Mouse (Mus musculus) adrenal gland, adult 8-10 months (tissue): ENCODE data around the gene Clic3. TPM values are rescaled to one million over a fixed set of nuclear protein-coding genes. Genes with fewer than 3 reads are reported as not detected.
"Not testable (repeated sequence)": the region's sequence is repeated elsewhere in the genome, so short reads cannot be mapped to it uniquely, and the experiment has no call there.

Experiments
- DNase-seq: peaks from one replicate; pipeline ENCODE4 v3.0.0; 2022
- total RNA-seq, 4 experiments: library from RNA; stranded (reverse); gene quantifications; 2 replicates each; pipeline ENCODE4 v1.2.4; 2022

Clic3 gene
- not detected for total RNA-seq

GRCm38 (mm10) chr2:25456205-25456953 lies at the start of gene Clic3:
Gene Clic3 (plus strand): TSS chr2:25456838.
- DNase-seq: no peak

GRCm38 (mm10) chr2:25408908-25409307 lies 47.7 kb upstream of the Clic3 start:
- no peak for DNase-seq

GRCm38 (mm10) chr2:25413436-25413835 lies 43.2 kb upstream of the Clic3 start:
- not testable (repeated sequence) for DNase-seq

DNA sequence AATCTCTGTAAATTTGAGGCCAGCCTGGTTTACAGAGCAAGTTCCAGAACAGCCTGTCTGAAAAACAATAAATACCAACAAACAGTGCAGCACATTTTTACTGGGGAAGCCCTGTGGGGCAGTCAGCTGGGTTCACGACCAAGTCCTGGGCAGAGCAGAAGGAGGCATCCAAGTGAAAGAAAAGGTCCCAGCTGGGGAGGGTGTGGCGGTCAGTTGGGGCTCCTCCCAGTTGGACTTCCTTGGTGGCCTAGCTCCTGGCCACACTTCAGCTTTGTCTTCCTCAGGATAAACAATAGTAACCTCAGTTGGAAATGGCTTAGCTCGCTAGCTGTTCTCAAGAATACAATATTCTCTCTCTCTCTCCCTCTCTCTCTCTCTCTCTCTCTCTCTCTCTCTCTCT lies 39.2 kb upstream of the Clic3 start:
- DNase-seq: no peak

- no peak for DNase-seq
Measured at GRCm38 (mm10) chr2:25421896-25422295, 34.7 kb upstream of the Clic3 start.

- no peak for DNase-seq
Measured at GRCm38 (mm10) chr2:25422587-25423410, 33.8 kb upstream of the Clic3 start, which contains the start of gene Fut7. Gene Fut7 (plus strand): TSS chr2:25423267.

DNA sequence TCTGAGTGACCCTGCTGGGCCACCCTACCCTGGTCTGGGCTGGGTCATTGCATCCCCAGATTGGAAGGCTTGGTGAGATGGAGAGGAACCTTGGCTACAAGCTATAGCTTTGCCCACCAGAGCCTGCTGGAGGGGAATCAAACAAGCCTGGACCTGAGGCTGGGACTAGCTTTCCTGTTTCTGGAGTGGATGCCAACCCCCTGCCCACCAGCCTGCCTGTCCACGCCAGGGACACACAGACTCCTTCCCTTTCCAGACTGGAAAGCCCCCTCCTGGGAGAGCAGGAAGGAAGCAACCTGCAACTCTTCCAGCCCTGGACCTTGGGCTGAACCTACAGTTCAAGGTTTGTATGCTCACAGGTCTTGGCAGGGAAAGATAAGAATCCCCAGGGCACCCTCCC lies 33.0 kb upstream of the Clic3 start:
- no peak for DNase-seq

DNA sequence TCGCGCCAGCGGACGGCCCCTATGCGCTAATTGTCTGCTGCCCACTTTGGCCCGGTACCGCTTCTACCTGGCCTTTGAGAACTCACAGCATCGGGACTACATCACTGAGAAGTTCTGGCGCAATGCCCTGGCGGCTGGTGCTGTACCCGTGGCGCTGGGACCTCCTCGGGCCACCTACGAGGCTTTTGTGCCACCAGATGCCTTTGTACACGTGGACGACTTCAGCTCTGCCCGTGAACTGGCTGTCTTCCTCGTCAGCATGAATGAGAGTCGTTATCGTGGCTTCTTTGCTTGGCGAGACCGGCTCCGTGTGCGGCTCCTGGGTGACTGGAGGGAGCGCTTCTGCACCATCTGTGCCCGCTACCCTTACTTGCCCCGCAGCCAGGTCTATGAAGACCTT lies 31.2 kb upstream of the Clic3 start:
- DNase-seq: no peak

- DNase-seq: no peak
Measured at GRCm38 (mm10) chr2:25426721-25427191, 29.9 kb upstream of the Clic3 start.

GRCm38 (mm10) chr2:25427256-25427655 lies 29.4 kb upstream of the Clic3 start:
- no peak for DNase-seq

DNA sequence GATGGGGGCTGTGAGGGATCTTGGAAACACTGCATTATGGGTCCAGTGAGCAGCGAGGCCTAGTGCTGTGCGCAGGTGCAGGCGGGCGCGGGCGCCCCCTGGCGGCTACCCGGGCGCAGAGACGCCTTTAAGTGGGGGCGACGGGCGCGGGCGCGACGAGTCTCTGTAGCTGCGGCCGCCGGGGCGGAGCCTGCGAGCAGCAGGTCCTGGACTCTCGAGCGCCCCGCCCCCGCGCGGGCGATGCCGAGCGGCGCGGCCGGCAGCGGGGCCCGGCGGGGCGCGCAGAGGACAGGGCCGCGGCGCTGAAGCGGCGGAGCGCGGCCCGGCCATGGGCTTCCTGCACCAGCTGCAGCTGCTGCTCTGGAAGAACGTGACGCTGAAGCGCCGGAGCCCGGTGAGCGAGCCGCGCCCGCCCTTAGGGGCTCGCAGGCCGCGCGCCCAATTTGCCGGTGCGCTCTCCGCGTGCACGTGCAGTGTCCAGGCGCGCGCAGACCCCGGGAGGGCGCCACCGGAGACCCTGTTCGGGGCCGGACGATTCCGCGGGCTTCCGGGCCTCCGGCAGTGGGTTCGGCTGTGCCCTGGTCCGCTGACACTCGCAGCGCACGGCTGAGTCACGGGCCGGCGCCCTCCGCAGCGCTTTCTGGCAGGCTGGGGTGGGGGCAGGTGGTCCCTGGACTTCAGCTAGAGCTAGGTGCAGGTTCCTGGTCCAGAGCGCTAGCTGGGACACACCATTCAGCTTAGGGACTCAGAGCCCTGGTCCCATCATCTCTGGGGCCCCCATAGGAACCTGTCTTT lies 28.0 kb upstream of the Clic3 start, which contains the start of gene Abca2:
Abca2 (plus strand) TSS at position 262 of the 795 bp plus-strand sequence.
- peak; percentile 91 for DNase-seq

DNA sequence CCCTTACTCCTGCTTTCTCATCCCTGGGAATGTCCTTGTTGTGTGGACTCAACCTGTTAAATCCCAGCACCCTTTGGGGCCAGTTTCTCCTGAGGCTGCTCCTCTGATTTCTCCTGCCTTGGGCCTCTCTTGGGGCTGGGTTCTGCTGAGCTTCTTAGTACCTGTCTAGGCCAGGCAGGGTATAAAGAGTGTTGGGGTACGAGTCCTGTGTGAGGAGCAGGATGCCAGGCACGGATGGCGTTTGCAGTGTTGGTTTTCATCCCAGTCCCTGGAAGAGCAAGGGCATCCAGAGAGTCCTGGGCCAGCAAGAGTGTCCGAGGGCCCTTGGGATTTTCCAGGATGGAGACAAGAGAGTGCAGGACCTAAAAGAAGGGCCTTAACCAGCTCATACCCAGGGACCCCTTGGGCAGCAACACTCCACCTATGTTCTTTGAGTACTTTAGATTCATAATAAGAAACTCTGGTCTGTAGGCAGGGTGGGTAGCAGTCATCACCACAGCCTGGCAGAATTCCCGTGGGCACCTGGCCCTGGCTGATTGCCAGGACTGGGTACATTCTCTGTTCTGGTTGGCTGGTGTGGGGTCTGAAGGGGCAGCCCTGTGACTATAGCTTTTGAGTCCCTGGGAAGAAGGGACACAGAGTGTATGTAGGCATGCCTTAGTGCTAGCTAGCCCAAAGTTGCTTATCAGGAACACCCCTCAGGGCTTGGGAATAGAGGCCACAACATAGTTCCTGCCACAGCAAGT lies 27.0 kb upstream of the Clic3 start:
- DNase-seq: no peak

- DNase-seq: no peak
Measured at GRCm38 (mm10) chr2:25430395-25431233, 26.0 kb upstream of the Clic3 start.

GRCm38 (mm10) chr2:25431308-25431855 lies 25.3 kb upstream of the Clic3 start:
- DNase-seq: no peak

DNA sequence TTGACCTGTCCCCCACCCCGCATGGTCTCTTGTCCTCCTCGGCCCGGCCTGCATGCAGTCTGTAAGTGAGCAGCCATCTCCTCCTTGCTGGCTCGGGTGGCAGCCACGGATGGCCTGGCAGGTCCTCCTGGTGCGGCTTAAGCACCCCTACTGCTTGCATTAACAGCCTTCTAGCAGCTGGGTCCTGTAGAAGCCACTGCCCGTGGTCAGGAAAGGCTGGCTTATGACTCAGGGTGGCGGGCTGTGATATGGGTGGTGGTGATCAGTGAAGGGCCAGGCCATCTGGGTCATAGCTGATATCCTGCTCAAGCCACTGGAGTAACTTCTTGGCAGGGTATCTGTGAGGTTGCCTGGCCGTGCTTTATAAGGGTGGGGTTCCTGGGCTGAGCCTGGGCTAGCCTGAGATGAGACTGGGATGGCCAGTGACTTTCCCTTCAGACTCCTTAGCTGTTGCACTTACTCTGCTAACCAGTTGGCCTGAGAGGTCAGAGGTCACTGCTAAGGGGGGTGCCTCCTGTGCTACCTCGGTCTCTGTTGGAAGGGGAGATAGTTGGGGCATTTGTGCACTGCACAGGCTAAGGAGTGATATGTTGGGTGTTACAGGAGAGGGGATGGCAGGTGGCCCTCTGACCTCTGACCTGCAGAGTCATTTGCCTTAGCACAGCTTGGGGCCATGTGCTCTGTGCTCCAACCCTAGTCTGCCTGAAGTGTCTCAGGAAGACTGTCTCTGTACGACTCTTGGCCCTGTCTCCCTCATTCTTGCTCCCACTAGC lies 24.1 kb upstream of the Clic3 start:
- DNase-seq: no peak

- DNase-seq: no peak
Measured at GRCm38 (mm10) chr2:25433101-25433500, 23.5 kb upstream of the Clic3 start.

GRCm38 (mm10) chr2:25434292-25434691 lies 22.3 kb upstream of the Clic3 start:
- DNase-seq: no peak

GRCm38 (mm10) chr2:25436286-25436820 lies 20.3 kb upstream of the Clic3 start:
- DNase-seq: no peak

GRCm38 (mm10) chr2:25441067-25441466 lies 15.6 kb upstream of the Clic3 start:
- DNase-seq: no peak

DNA sequence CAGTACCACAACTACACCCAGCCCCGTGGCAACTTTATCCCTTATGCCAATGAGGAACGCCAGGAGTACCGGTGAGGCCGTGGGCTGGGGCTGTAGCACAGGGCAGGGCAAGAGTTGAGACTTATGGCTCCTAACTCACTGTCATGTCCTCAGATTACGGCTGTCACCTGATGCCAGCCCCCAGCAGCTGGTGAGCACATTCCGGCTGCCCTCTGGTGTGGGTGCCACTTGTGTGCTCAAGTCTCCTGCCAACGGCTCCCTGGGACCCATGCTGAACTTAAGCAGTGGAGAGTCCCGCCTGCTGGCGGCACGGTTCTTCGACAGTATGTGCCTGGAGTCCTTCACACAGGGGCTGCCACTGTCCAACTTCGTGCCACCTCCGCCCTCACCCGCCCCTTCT lies 14.0 kb upstream of the Clic3 start:
- DNase-seq: no peak
